Mouse (Mus musculus): ENCODE results near the gene Foxr1. TPM values are rescaled to one million over a fixed set of nuclear protein-coding genes. Genes with fewer than 3 reads are reported as not detected.
"Not testable (repeated sequence)": the region's sequence is repeated elsewhere in the genome, so short reads cannot be mapped to it uniquely, and the experiment has no call there.

Foxr1 gene
- total and polyA plus RNA-seq, 2 experiments from 2014 or later, result not detected

GRCm38 (mm10) chr9:44454132-44454890 is 13.4 kb upstream of the Foxr1 start:
- ATAC-seq (ENCODE audit: low FRiP score) (no peak), DNase-seq (ENCODE audit: low spot score) (peak; percentile 87)
- H3K36me3 ChIP-seq (ENCODE audit: insufficient read depth, low read length), result no peaks in the 10 kb centered on the region
- H3K4me2 ChIP-seq (ENCODE audit: low read depth, low read length, poor library complexity, severe bottlenecking), result no peak overlapping the region
- peak; percentile 94 for TF ChIP-seq CTCF (IDR thresholded peaks at IDR 0.05)
- H3K9me3 ChIP-seq (ENCODE audit: low read length), result no peaks in the 10 kb centered on the region
- no peak overlapping the region for H3K9ac ChIP-seq (replicated peaks; ENCODE audit: low read length, poor library complexity, severe bottlenecking)
- no peaks in the 10 kb centered on the region for H3K27me3 ChIP-seq (ENCODE audit: insufficient read depth, low read length)
- WGBS, result 11% methylated on average over 14 of the region's 14 CpGs
- H3K4me3 ChIP-seq (ENCODE audit: low read depth, low read length), result no peak overlapping the region
- H3K4me1 ChIP-seq (ENCODE audit: insufficient read depth, low read length), result no peaks in the 10 kb centered on the region; the same call in 1 of the 2 replicates
- no peak overlapping the region for H3K27ac ChIP-seq (ENCODE audit: low read depth, low read length)

GRCm38 (mm10) chr9:44450387-44450786 is 9.5 kb upstream of the Foxr1 start:
- Histone ChIP-seq H3K4me2 (ENCODE audit: low read depth, low read length, poor library complexity, severe bottlenecking) (no peak overlapping the region), H3K4me1 (ENCODE audit: insufficient read depth, low read length) (no peaks in the 10 kb centered on the region), H3K4me3 (ENCODE audit: low read depth, low read length) (no peak overlapping the region), H3K9me3 (ENCODE audit: low read length) (no peaks in the 10 kb centered on the region), H3K27me3 (ENCODE audit: insufficient read depth, low read length) (no peaks in the 10 kb centered on the region), H3K9ac (replicated peaks; ENCODE audit: low read length, poor library complexity, severe bottlenecking) (no peak overlapping the region), H3K36me3 (ENCODE audit: insufficient read depth, low read length) (no peaks in the 10 kb centered on the region), H3K27ac (ENCODE audit: low read depth, low read length) (no peak overlapping the region)
- ATAC-seq (ENCODE audit: low FRiP score) (no peak), DNase-seq (ENCODE audit: low spot score) (no peak)
- TF ChIP-seq CTCF (IDR thresholded peaks at IDR 0.05), result peak; percentile 45

GRCm38 (mm10) chr9:44444402-44445025 is 3.6 kb upstream of the Foxr1 start:
- not testable (repeated sequence) for H3K4me2 ChIP-seq (ENCODE audit: low read depth, low read length, poor library complexity, severe bottlenecking); H3K9ac ChIP-seq (replicated peaks; ENCODE audit: low read length, poor library complexity, severe bottlenecking); H3K36me3 ChIP-seq (ENCODE audit: insufficient read depth, low read length); H3K4me1 ChIP-seq (ENCODE audit: insufficient read depth, low read length); ATAC-seq (ENCODE audit: low FRiP score); DNase-seq (ENCODE audit: low spot score); H3K27ac ChIP-seq (ENCODE audit: low read depth, low read length); H3K4me3 ChIP-seq (ENCODE audit: low read depth, low read length); H3K9me3 ChIP-seq (ENCODE audit: low read length); H3K27me3 ChIP-seq (ENCODE audit: insufficient read depth, low read length)
- 85% methylated on average over 7 of the region's 7 CpGs for WGBS

- no peak for ATAC-seq (ENCODE audit: low FRiP score)
- H3K9me3 ChIP-seq (ENCODE audit: low read length), result no peaks in the 10 kb centered on the region
Observed at GRCm38 (mm10) chr9:44435747-44436146, 5.2 kb downstream of the Foxr1 start.

GRCm38 (mm10) chr9:44432577-44433185 is 8.3 kb downstream of the Foxr1 start:
- DNase-seq (ENCODE audit: low spot score) (no peak), ATAC-seq (ENCODE audit: low FRiP score) (no peak)
- H3K4me1 ChIP-seq (ENCODE audit: insufficient read depth, low read length), result no peaks in the 10 kb centered on the region
- no peak overlapping the region for H3K27ac ChIP-seq (ENCODE audit: low read depth, low read length)
- H3K36me3 ChIP-seq (ENCODE audit: insufficient read depth, low read length), result no peaks in the 10 kb centered on the region
- H3K9ac ChIP-seq (replicated peaks; ENCODE audit: low read length, poor library complexity, severe bottlenecking), result no peak overlapping the region
- no peaks in the 10 kb centered on the region for H3K9me3 ChIP-seq (ENCODE audit: low read length)
- 60% methylated on average over 5 of the region's 5 CpGs for WGBS
- TF ChIP-seq CTCF (IDR thresholded peaks at IDR 0.05), result no peak
- no peak overlapping the region for H3K4me2 ChIP-seq (ENCODE audit: low read depth, low read length, poor library complexity, severe bottlenecking)
- H3K27me3 ChIP-seq (ENCODE audit: insufficient read depth, low read length), result no peaks in the 10 kb centered on the region
- H3K4me3 ChIP-seq (ENCODE audit: low read depth, low read length), result no peak overlapping the region

More at GRCm38 (mm10) chr9:44435747-44436146, 5.2 kb downstream of the Foxr1 start:
- WGBS, result 86% methylated on average over 6 of the region's 6 CpGs
- Histone ChIP-seq H3K4me2 (ENCODE audit: low read depth, low read length, poor library complexity, severe bottlenecking) (no peak overlapping the region), H3K4me3 (ENCODE audit: low read depth, low read length) (no peak overlapping the region), H3K9ac (replicated peaks; ENCODE audit: low read length, poor library complexity, severe bottlenecking) (no peak overlapping the region), H3K4me1 (ENCODE audit: insufficient read depth, low read length) (no peaks in the 10 kb centered on the region), H3K36me3 (ENCODE audit: insufficient read depth, low read length) (no peaks in the 10 kb centered on the region), H3K27me3 (ENCODE audit: insufficient read depth, low read length) (no peaks in the 10 kb centered on the region), H3K27ac (ENCODE audit: low read depth, low read length) (no peak overlapping the region)
- no peak for DNase-seq (ENCODE audit: low spot score)
- no peak for TF ChIP-seq CTCF (IDR thresholded peaks at IDR 0.05)

- Histone ChIP-seq H3K4me2 (ENCODE audit: low read depth, low read length, poor library complexity, severe bottlenecking) (no peak overlapping the region), H3K4me3 (ENCODE audit: low read depth, low read length) (no peak overlapping the region), H3K27ac (ENCODE audit: low read depth, low read length) (no peak overlapping the region), H3K27me3 (ENCODE audit: insufficient read depth, low read length) (no peaks in the 10 kb centered on the region), H3K9me3 (ENCODE audit: low read length) (no peaks in the 10 kb centered on the region), H3K4me1 (ENCODE audit: insufficient read depth, low read length) (no peaks in the 10 kb centered on the region), H3K36me3 (ENCODE audit: insufficient read depth, low read length) (no peaks in the 10 kb centered on the region), H3K9ac (replicated peaks; ENCODE audit: low read length, poor library complexity, severe bottlenecking) (no peak overlapping the region)
- TF ChIP-seq CTCF (IDR thresholded peaks at IDR 0.05), result no peak
- ATAC-seq (ENCODE audit: low FRiP score) (no peak), DNase-seq (ENCODE audit: low spot score) (no peak)
- WGBS, result 85% methylated on average over 4 of the region's 4 CpGs
Observed at GRCm38 (mm10) chr9:44423576-44423975, 17.4 kb downstream of the Foxr1 start.
